Mouse (Mus musculus) CD4-positive, CD25-positive, alpha-beta regulatory T cell, adult 2 months (primary cell): Measurements from ENCODE around the gene Klra3.
"Not testable (repeated sequence)": the region's sequence is repeated elsewhere in the genome, so short reads cannot be mapped to it uniquely, and the experiment has no call there.

ENCODE experiments used
- DNase-seq: peaks from one replicate; pipeline ENCODE4 v3.0.0-alpha.2; 2012; ENCODE audit warnings: low read depth, low spot score

The Klra3 gene

GRCm38 (mm10) chr6:130337411-130337810 lies at the start of gene Klra3:
Gene Klra3 (minus strand): TSS chr6:130337574.
- DNase-seq, result no peak

- DNase-seq, result no peak
Observed at GRCm38 (mm10) chr6:130386750-130387149, 49.4 kb upstream of the Klra3 start, which contains the start of gene Klra1. Gene Klra1 (minus strand): TSS chr6:130386874.

- no peak for DNase-seq
Observed at GRCm38 (mm10) chr6:130385803-130386202, 48.4 kb upstream of the Klra3 start.

- DNase-seq, result no peak
Observed at GRCm38 (mm10) chr6:130382375-130382774, 45.0 kb upstream of the Klra3 start.

GRCm38 (mm10) chr6:130345381-130345780 lies 8.0 kb upstream of the Klra3 start:
- DNase-seq, result not testable (repeated sequence)

GRCm38 (mm10) chr6:130341973-130342372 lies 4.6 kb upstream of the Klra3 start:
- not testable (repeated sequence) for DNase-seq

- DNase-seq, result no peak
Observed at GRCm38 (mm10) chr6:130287984-130288649, 49.3 kb downstream of the Klra3 start.

GRCm38 (mm10) chr6:130281828-130282227 lies 55.5 kb downstream of the Klra3 start, which contains the start of gene Klra10:
Gene Klra10 (minus strand): TSS chr6:130281928.
- not testable (repeated sequence) for DNase-seq
